Mouse (Mus musculus): ENCODE measurements around the gene Ebf3. TPM values are rescaled to one million over a fixed set of nuclear protein-coding genes. Genes with fewer than 3 reads are reported as not detected.

Ebf3 gene
- polyA plus RNA-seq, 1 experiment = 1.9 TPM

DNA sequence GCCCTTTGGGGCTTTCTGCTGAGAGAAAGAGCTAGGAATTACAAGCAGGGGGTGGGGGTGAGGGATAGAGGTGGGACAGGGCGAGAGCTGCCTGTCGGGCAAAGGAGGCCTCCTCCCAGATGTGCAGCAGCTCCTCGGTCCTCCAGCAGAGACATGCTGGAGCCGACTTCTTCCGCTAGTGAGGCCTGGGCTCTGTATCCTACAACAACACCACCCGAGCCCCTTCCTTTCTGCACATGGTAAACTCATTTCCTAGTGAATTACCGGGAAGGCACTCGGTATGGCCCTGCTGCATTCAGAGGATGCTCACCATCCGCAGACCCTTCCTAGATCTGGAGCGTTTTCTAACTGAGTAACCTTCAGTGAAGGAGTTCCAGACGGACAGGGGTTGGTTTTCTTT lies 14.1 kb downstream of the Ebf3 start:
- Histone ChIP-seq H3K79me2 (ENCODE audit: control insufficient read depth, insufficient read depth) (peaks cover 15% of the 10 kb centered on the region), H3K4me2 (ENCODE audit: low read depth) (no peak overlapping the region), H3ac (ENCODE audit: control insufficient read depth, insufficient read length) (no peak overlapping the region), H3K4me3 (no peak overlapping the region), H3K27me3 (ENCODE audit: control insufficient read depth, insufficient read depth, insufficient read length) (no peaks in the 10 kb centered on the region), H3K36me3 (ENCODE audit: control insufficient read depth, insufficient read depth) (no peaks in the 10 kb centered on the region)
- no peak for TF ChIP-seq REST (IDR thresholded peaks at IDR 0.05; ENCODE audit: insufficient read depth, insufficient read length)
- TF ChIP-seq MYOG (IDR thresholded peaks at IDR 0.05; ENCODE audit: control insufficient read depth in 1 of 3, insufficient read depth in 1 of 3, insufficient read length in 2 of 3, low read depth in 2 of 3) = no peak
- TF ChIP-seq TCF12 (IDR thresholded peaks at IDR 0.05; ENCODE audit: insufficient read depth, poor library complexity, severe bottlenecking) = no peak
- TF ChIP-seq E2F4 (IDR thresholded peaks at IDR 0.05; ENCODE audit: insufficient read depth) = no peak
- TF ChIP-seq USF1 (IDR thresholded peaks at IDR 0.05; ENCODE audit: low read depth) = no peak
- TF ChIP-seq MYOD1 (IDR thresholded peaks at IDR 0.05; ENCODE audit: control insufficient read depth in 1 of 3, insufficient read length in 2 of 3, low read depth in 2 of 3) = no peak
- TF ChIP-seq CEBPB (IDR thresholded peaks at IDR 0.05; ENCODE audit: insufficient read depth, poor library complexity, severe bottlenecking) = no peak

- TF ChIP-seq REST (IDR thresholded peaks at IDR 0.05; ENCODE audit: insufficient read depth, insufficient read length) = no peak
- TF ChIP-seq MYOG (IDR thresholded peaks at IDR 0.05; ENCODE audit: control insufficient read depth in 1 of 3, insufficient read depth in 1 of 3, insufficient read length in 2 of 3, low read depth in 2 of 3) = no peak
- TF ChIP-seq TCF3 (IDR thresholded peaks at IDR 0.05; ENCODE audit: insufficient read length, low read depth) = no peak
- no peak for TF ChIP-seq SRF (IDR thresholded peaks at IDR 0.05; ENCODE audit: control insufficient read depth, insufficient read length, low read depth)
- TF ChIP-seq E2F4 (IDR thresholded peaks at IDR 0.05; ENCODE audit: insufficient read depth) = no peak
- H3ac ChIP-seq (ENCODE audit: control insufficient read depth, insufficient read length) = no peak overlapping the region
- no peaks in the 10 kb centered on the region for H3K27me3 ChIP-seq (ENCODE audit: control insufficient read depth, insufficient read depth, insufficient read length)
- H3K36me3 ChIP-seq (ENCODE audit: control insufficient read depth, insufficient read depth) = no peaks in the 10 kb centered on the region
- H3K4me2 ChIP-seq (ENCODE audit: low read depth) = no peak overlapping the region
- no peak overlapping the region for H3K4me3 ChIP-seq
- peaks cover 17% of the 10 kb centered on the region for H3K79me2 ChIP-seq (ENCODE audit: control insufficient read depth, insufficient read depth)
Observed at GRCm38 (mm10) chr7:137297594-137298381, 16.5 kb downstream of the Ebf3 start.

DNA sequence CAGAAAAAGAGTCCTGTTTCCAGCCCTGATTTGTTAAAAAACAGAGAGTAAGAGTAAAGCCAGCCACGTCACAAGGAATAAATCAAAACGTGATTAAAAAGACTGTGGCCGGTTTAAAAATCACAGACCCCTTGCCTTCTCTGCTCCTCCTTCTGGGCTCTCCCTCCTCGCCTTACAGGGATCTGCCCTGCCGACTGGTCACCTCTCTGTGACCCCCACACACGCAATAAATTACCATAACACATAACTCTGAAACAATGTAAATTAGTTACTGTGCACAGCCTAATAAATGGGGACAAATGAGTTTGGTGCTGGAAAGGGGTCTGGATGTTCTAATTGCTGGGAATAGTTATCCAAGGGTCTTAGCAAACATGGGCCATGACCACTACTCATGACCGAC lies 17.1 kb downstream of the Ebf3 start:
- no peaks in the 10 kb centered on the region for H3K36me3 ChIP-seq (ENCODE audit: control insufficient read depth, insufficient read depth)
- peaks cover 10% of the 10 kb centered on the region for H3K79me2 ChIP-seq (ENCODE audit: control insufficient read depth, insufficient read depth)
- H3K4me3 ChIP-seq = no peak overlapping the region
- H3ac ChIP-seq (ENCODE audit: control insufficient read depth, insufficient read length) = no peak overlapping the region
- H3K4me2 ChIP-seq (ENCODE audit: low read depth) = no peak overlapping the region
- TF ChIP-seq POLR2A (IDR thresholded peaks at IDR 0.05; ENCODE audit: insufficient read length, low read depth) (no peak), TCF3 (IDR thresholded peaks at IDR 0.05; ENCODE audit: insufficient read length, low read depth) (no peak), TCF12 (IDR thresholded peaks at IDR 0.05; ENCODE audit: insufficient read depth, poor library complexity, severe bottlenecking) (no peak), REST (IDR thresholded peaks at IDR 0.05; ENCODE audit: insufficient read depth, insufficient read length) (no peak), MAX (IDR thresholded peaks at IDR 0.05; ENCODE audit: low read depth) (no peak), MYOG (IDR thresholded peaks at IDR 0.05; ENCODE audit: control insufficient read depth in 1 of 3, insufficient read depth in 1 of 3, insufficient read length in 2 of 3, low read depth in 2 of 3) (no peak), CEBPB (IDR thresholded peaks at IDR 0.05; ENCODE audit: insufficient read depth, poor library complexity, severe bottlenecking) (no peak), USF1 (IDR thresholded peaks at IDR 0.05; ENCODE audit: low read depth) (no peak), E2F4 (IDR thresholded peaks at IDR 0.05; ENCODE audit: insufficient read depth) (no peak), MYOD1 (IDR thresholded peaks at IDR 0.05; ENCODE audit: control insufficient read depth in 1 of 3, insufficient read length in 2 of 3, low read depth in 2 of 3) (no peak), POLR2AphosphoS2 (IDR thresholded peaks at IDR 0.05; ENCODE audit: insufficient read length, low read depth) (no peak), SRF (IDR thresholded peaks at IDR 0.05; ENCODE audit: control insufficient read depth, insufficient read length, low read depth) (no peak)
- no peaks in the 10 kb centered on the region for H3K27me3 ChIP-seq (ENCODE audit: control insufficient read depth, insufficient read depth, insufficient read length)

DNA sequence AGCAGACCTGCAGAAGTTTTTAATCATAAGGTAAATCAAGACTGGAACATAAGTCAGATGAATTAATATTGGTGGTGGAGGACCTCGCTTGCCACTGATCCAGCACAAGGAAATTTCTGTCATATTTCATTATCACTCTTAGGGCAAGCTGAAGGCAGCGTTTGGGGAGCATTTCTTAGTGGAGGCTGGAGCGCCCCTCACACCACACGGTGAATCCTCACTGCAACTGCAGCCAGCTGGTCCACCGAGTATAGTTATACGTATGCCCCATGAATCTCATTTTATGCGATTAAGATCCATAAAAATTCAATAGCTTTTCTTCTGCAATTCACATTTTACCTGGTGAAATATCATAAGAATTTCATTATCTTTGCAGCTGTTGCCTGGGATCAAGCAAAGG lies 18.6 kb downstream of the Ebf3 start:
- no peak overlapping the region for H3ac ChIP-seq (ENCODE audit: control insufficient read depth, insufficient read length)
- H3K36me3 ChIP-seq (ENCODE audit: control insufficient read depth, insufficient read depth) = no peaks in the 10 kb centered on the region
- peaks cover 6% of the 10 kb centered on the region for H3K79me2 ChIP-seq (ENCODE audit: control insufficient read depth, insufficient read depth)
- H3K27me3 ChIP-seq (ENCODE audit: control insufficient read depth, insufficient read depth, insufficient read length) = no peaks in the 10 kb centered on the region
- TF ChIP-seq MAX (IDR thresholded peaks at IDR 0.05; ENCODE audit: low read depth) (no peak), TCF12 (IDR thresholded peaks at IDR 0.05; ENCODE audit: insufficient read depth, poor library complexity, severe bottlenecking) (no peak), MYOD1 (IDR thresholded peaks at IDR 0.05; ENCODE audit: control insufficient read depth in 1 of 3, insufficient read length in 2 of 3, low read depth in 2 of 3) (no peak), POLR2A (IDR thresholded peaks at IDR 0.05; ENCODE audit: insufficient read length, low read depth) (no peak), USF1 (IDR thresholded peaks at IDR 0.05; ENCODE audit: low read depth) (no peak), CEBPB (IDR thresholded peaks at IDR 0.05; ENCODE audit: insufficient read depth, poor library complexity, severe bottlenecking) (no peak), MYOG (IDR thresholded peaks at IDR 0.05; ENCODE audit: control insufficient read depth in 1 of 3, insufficient read depth in 1 of 3, insufficient read length in 2 of 3, low read depth in 2 of 3) (no peak), SRF (IDR thresholded peaks at IDR 0.05; ENCODE audit: control insufficient read depth, insufficient read length, low read depth) (no peak), POLR2AphosphoS2 (IDR thresholded peaks at IDR 0.05; ENCODE audit: insufficient read length, low read depth) (no peak), E2F4 (IDR thresholded peaks at IDR 0.05; ENCODE audit: insufficient read depth) (no peak), TCF3 (IDR thresholded peaks at IDR 0.05; ENCODE audit: insufficient read length, low read depth) (no peak), REST (IDR thresholded peaks at IDR 0.05; ENCODE audit: insufficient read depth, insufficient read length) (no peak)
- no peak overlapping the region for H3K4me3 ChIP-seq
- H3K4me2 ChIP-seq (ENCODE audit: low read depth) = no peak overlapping the region

Measured in myocyte (in vitro differentiated cells).